8 mouse cellular contexts compared by ENCODE assay signal in genomic region chr1:39735927-39736604, GRCm38 (mm10). TPM values are rescaled to one million over a fixed set of nuclear protein-coding genes. Genes with fewer than 3 reads are reported as not detected.
DNase-seq lines count a peak whose midpoint lies in the region; ATAC-seq and TF ChIP-seq lines count a peak whose summit lies in the region.

No protein-coding gene starts in this region.

- TF ChIP-seq CTCF in CH12.LX (conservative IDR thresholded peaks at IDR 0.05 in 1 of 2, IDR thresholded peaks at IDR 0.05 in 1 of 2; ENCODE audit: low read depth in 2 of 2, low read length in 2 of 2) = no peak
- TF ChIP-seq CTCF in brain, embryonic 14.5 days (IDR thresholded peaks at IDR 0.05; ENCODE audit: borderline replicate concordance, extremely low read depth, insufficient read depth, insufficient read length) = no peak
- TF ChIP-seq CTCF in heart, postnatal 0 days (IDR thresholded peaks at IDR 0.05; ENCODE audit: low read depth) = no peak

- DNase-seq in CH12.LX (ENCODE audit: extremely low read depth) = no peak
- peak; percentile 34 for DNase-seq in brain, embryonic 14.5 days (ENCODE audit: low read depth)
- peak; percentile 64 for DNase-seq in heart, postnatal 0 days (ENCODE audit: low spot score)
- DNase-seq in kidney, postnatal 14 days = peak; percentile 90
- peak; percentile 59 to 78 for DNase-seq in thymus, postnatal 36 days
- DNase-seq in urinary bladder, postnatal 14 days (ENCODE audit: low spot score) = no peak
- no peak for DNase-seq in layer of hippocampus, postnatal 14 days (ENCODE audit: low spot score in 2 of 2)

- H3K27ac ChIP-seq in CH12.LX (ENCODE audit: insufficient read depth, low read depth) = no peak overlapping the region
- peak overlapping the region; percentile 84 for H3K27ac ChIP-seq in heart, postnatal 0 days (ENCODE audit: low read depth)

- no peaks in the 10 kb centered on the region for H3K36me3 ChIP-seq in CH12.LX (replicated peaks in 1 of 2; ENCODE audit: control insufficient read depth in 1 of 2, insufficient read depth in 1 of 2, low read length in 1 of 2)
- H3K36me3 ChIP-seq in heart, postnatal 0 days (replicated peaks; ENCODE audit: control insufficient read depth, insufficient read depth, low read length) = no peaks in the 10 kb centered on the region

- H3K4me3 ChIP-seq in CH12.LX (replicated peaks in 1 of 3; ENCODE audit: low read depth in 2 of 3, low read length in 2 of 3, poor library complexity in 1 of 3) = no peak overlapping the region
- no peak overlapping the region for H3K4me3 ChIP-seq in heart, postnatal 0 days (ENCODE audit: low read depth, low read length)

- no peak for TF ChIP-seq POLR2A in CH12.LX (IDR thresholded peaks at IDR 0.05; ENCODE audit: low read depth, low read length)
- no peak for TF ChIP-seq POLR2A in brain, embryonic 14.5 days (IDR thresholded peaks at IDR 0.05; ENCODE audit: borderline replicate concordance, extremely low read depth, insufficient read depth, insufficient read length, poor library complexity, severe bottlenecking)

- TF ChIP-seq RAD21 in CH12.LX (IDR thresholded peaks at IDR 0.05; ENCODE audit: low read depth, low read length) = no peak

- dilution Hi-C loops in CH12.LX (cut with MboI; ENCODE audit: extremely low pct_ligation_motif_present, extremely low pct_unique_long_range_greater_than_20kb, low sequenced_read_pairs) = no loop called here

- peaks cover 0 to 11% of the 10 kb centered on the region in 2 experiments; a peak in 2 of 4 replicates for H3K4me1 ChIP-seq in CH12.LX (ENCODE audit: control insufficient read depth in 1 of 2, insufficient read depth in 2 of 2)
- peaks cover 11% of the 10 kb centered on the region; the same call in 1 of the 2 replicates for H3K4me1 ChIP-seq in heart, postnatal 0 days (ENCODE audit: control insufficient read depth, insufficient read depth)

- in situ Hi-C loops in CH12.LX (cut with MboI; ENCODE audit: low pct_ligation_motif_present, low pct_unique_long_range_greater_than_20kb, low sequenced_read_pairs) = no loop called here

- no peaks in the 10 kb centered on the region for H3K27me3 ChIP-seq in CH12.LX (replicated peaks)
- H3K27me3 ChIP-seq in heart, postnatal 0 days (ENCODE audit: control insufficient read depth, insufficient read depth, low read length) = no peaks in the 10 kb centered on the region

- H3K79me2 ChIP-seq in CH12.LX (replicated peaks; ENCODE audit: control insufficient read depth, extremely low read depth, insufficient read depth, poor library complexity, severe bottlenecking) = no peaks in the 10 kb centered on the region

- WGBS in heart, postnatal 0 days = 37% methylated on average over 8 of the region's 8 CpGs

- H3K9me3 ChIP-seq in CH12.LX (replicated peaks; ENCODE audit: low read length) = no peaks in the 10 kb centered on the region
- H3K9me3 ChIP-seq in heart, postnatal 0 days (replicated peaks; ENCODE audit: control insufficient read depth, low read length) = no peaks in the 10 kb centered on the region

- no peak for TF ChIP-seq EP300 in CH12.LX (IDR thresholded peaks at IDR 0.05; ENCODE audit: low read length)
- no peak; the same call in 1 of the 2 replicates for TF ChIP-seq EP300 in heart, postnatal 0 days (IDR thresholded peaks at IDR 0.05; ENCODE audit: low read depth)

- H3K4me2 ChIP-seq in CH12.LX (ENCODE audit: insufficient read depth, low read depth, poor library complexity, severe bottlenecking) = no peak overlapping the region
- no peak overlapping the region; the same call in 1 of the 2 replicates for H3K4me2 ChIP-seq in heart, postnatal 0 days (ENCODE audit: low read depth, low read length)

- no peak overlapping the region for H3K9ac ChIP-seq in CH12.LX (ENCODE audit: insufficient read depth, low read depth)
- no peak overlapping the region for H3K9ac ChIP-seq in heart, postnatal 0 days (replicated peaks; ENCODE audit: low read depth, low read length)

- peak; percentile 54 for ATAC-seq in heart, postnatal 0 days (ENCODE audit: insufficient read depth, low read depth)
- ATAC-seq in megakaryocyte progenitor cell, adult 5-6 weeks (replicated peaks; ENCODE audit: poor library complexity) = peak; percentile 47

TF ChIP-seq in CH12.LX, 34 proteins besides CTCF, POLR2A, EP300 and RAD21:
- TF ChIP-seq CHD2 (IDR thresholded peaks at IDR 0.05; ENCODE audit: low read length) (no peak), UBTF (IDR thresholded peaks at IDR 0.05; ENCODE audit: low read depth, low read length) (no peak), POLR2AphosphoS2 (IDR thresholded peaks at IDR 0.05; ENCODE audit: low read depth, low read length) (no peak), MAFK (IDR thresholded peaks at IDR 0.05; ENCODE audit: insufficient replicate concordance, low read length) (peak; percentile 41; the same call in 1 of the 2 replicates), E2F4 (IDR thresholded peaks at IDR 0.05; ENCODE audit: insufficient replicate concordance, low read depth, low read length) (no peak), GABPA (IDR thresholded peaks at IDR 0.05; ENCODE audit: insufficient replicate concordance, low read depth, low read length) (no peak)

RNA-seq across cellular contexts. Expression of gene Rfx8, which starts 15.3 kb away (rescaled TPM):
- total RNA-seq in CH12.LX (2012; rRNA removed) (not detected in 2 replicates), CH12.LX (2014; rRNA removed) (not detected in 2 replicates)
- polyA plus RNA-seq in CH12.LX (2012; ENCODE audit: insufficient read length, low read depth) = not detected in 2 replicates
- 0.22 and 0.25 TPM in 2 replicates for polyA plus RNA-seq in brain, embryonic 14.5 days (2012; rRNA removed)
- not detected in 2 replicates for total RNA-seq in heart, postnatal 0 days (2014; rRNA removed; ENCODE audit: low replicate concordance)
- 0.68 and 0.71 TPM in 2 replicates for polyA plus RNA-seq in heart, postnatal 0 days (2015; fragmentation: Nextera tagmentation; extraction: Ambion mirVana)
- 0.10 and 0.59 TPM in 2 replicates for total RNA-seq in megakaryocyte progenitor cell, adult 5-6 weeks (2015)
- total RNA-seq in megakaryocyte progenitor cell, adult 5-6 weeks (2017) = 0.34 and 0.62 TPM in 2 replicates
- total RNA-seq in layer of hippocampus, postnatal 14 days (2021) = under 1 TPM; 0.25 to 0.38 TPM

Comparison
In these comparisons a context has a peak if more than half of its experiments do, and no peak if none do; other contexts are left out.
1. DNase-seq: peak in brain, embryonic 14.5 days (single experiment), heart, postnatal 0 days (single experiment), kidney, postnatal 14 days (single experiment) and thymus, postnatal 36 days (2 of 2); none in CH12.LX (single experiment), urinary bladder, postnatal 14 days (single experiment) and layer of hippocampus, postnatal 14 days (0 of 2).